Mouse (Mus musculus) forebrain, postnatal 0 days (tissue): ENCODE data around the gene Zdhhc20. TPM values are rescaled to one million over a fixed set of nuclear protein-coding genes. Genes with fewer than 3 reads are reported as not detected.
"Not testable (repeated sequence)": the region's sequence is repeated elsewhere in the genome, so short reads cannot be mapped to it uniquely, and the experiment has no call there.

ENCODE experiments used
- ATAC-seq: fragments of 200-750 bp; cut with Nextera tagmentation; 2 replicates; pipeline ENCODE4 v1.8.0; 2017; ENCODE audit warnings: mild to moderate bottlenecking, moderate library complexity
- DNase-seq: peaks from one replicate; pipeline ENCODE4 v3.0.0-alpha.2; 2015
- H3K27ac ChIP-seq: fragments of 300-500 bp; sonication (generic); 2 replicates; pipeline ENCODE4 v1.5.1; 2014; ENCODE audit warnings: low read depth, mild to moderate bottlenecking, antibody characterized with exemption, low read length, moderate library complexity, mixed read lengths
- H3K27me3 ChIP-seq: fragments of 300-500 bp; sonication (generic); 2 replicates; pipeline ENCODE4 v1.6.1; 2014; ENCODE audit warnings: mild to moderate bottlenecking, low read length, mixed read lengths; ENCODE audit not compliant: insufficient read depth
- H3K36me3 ChIP-seq: fragments of 300-500 bp; sonication (generic); 2 replicates; pipeline ENCODE4 v1.6.1; 2014; ENCODE audit warnings: mild to moderate bottlenecking, moderate library complexity; ENCODE audit not compliant: insufficient read depth
- H3K4me1 ChIP-seq: fragments of 300-500 bp; sonication (generic); 2 replicates; pipeline ENCODE4 v1.6.1; 2014; ENCODE audit warnings: antibody characterized with exemption; ENCODE audit not compliant: insufficient read depth
- H3K4me2 ChIP-seq: fragments of 300-500 bp; sonication (generic); 2 replicates; pipeline ENCODE4 v1.6.1; 2014; ENCODE audit warnings: low read depth, mild to moderate bottlenecking, moderate library complexity
- H3K4me3 ChIP-seq: fragments of 300-500 bp; sonication (generic); 2 replicates; pipeline ENCODE4 v1.5.1; 2014; ENCODE audit warnings: low read depth, low read length, mixed read lengths
- H3K9ac ChIP-seq: fragments of 300-500 bp; sonication (generic); 2 replicates; pipeline ENCODE4 v1.6.1; 2014; ENCODE audit warnings: mild to moderate bottlenecking
- H3K9me3 ChIP-seq: fragments of 300-500 bp; sonication (generic); 2 replicates; pipeline ENCODE4 v1.6.1; 2016; ENCODE audit warnings: low read length
- CTCF ChIP-seq: sonication (generic); IDR thresholded peaks from 2 replicates; pipeline ENCODE4 v1.5.1; 2016; ENCODE audit warnings: antibody characterized with exemption, control low read depth, low read depth
- WGBS: fragments of 180-500 bp; shearing (Covaris S2); extraction: QIAGEN DNeasy Blood & Tissue Kit; methylation state at CpG from one replicate; pipeline ENCODE4 v1.1.7; 2014; 5-methylcytosine and 5-hydroxymethylcytosine counted together
- polyA plus RNA-seq: library from polyadenylated mRNA; unstranded; fragments of >200 nt; fragmentation: Nextera tagmentation; extraction: Ambion mirVana; gene quantifications from 2 replicates; pipeline ENCODE4 v1.2.1, GENCODE M21; 2015
- total RNA-seq: library from RNA; depleted of rRNA; stranded (reverse); fragments of >200 nt; gene quantifications from 2 replicates; pipeline ENCODE4 v1.2.3, GENCODE M21; 2014

The Zdhhc20 gene
- total and polyA plus RNA-seq, 2 experiments from 2014 or later = 31.6 to 35.0 TPM

GRCm38 (mm10) chr14:57910501-57911068, 20.5 kb upstream of the Zdhhc20 start:
- DNase-seq = peak; percentile 92
- Histone ChIP-seq H3K9ac (peak overlapping the region; percentile 58), H3K4me1 (no peaks in the 10 kb centered on the region), H3K27ac (no peak overlapping the region), H3K27me3 (no peaks in the 10 kb centered on the region), H3K4me3 (peak overlapping the region; percentile 27), H3K36me3 (peaks cover 6% of the 10 kb centered on the region; the same call in 1 of the 2 replicates), H3K9me3 (no peaks in the 10 kb centered on the region), H3K4me2 (peak overlapping the region; percentile 50)
- ATAC-seq = peak; percentile 88
- WGBS = 17% methylated on average over 26 of the region's 26 CpGs
- TF ChIP-seq CTCF = peak; percentile 81

GRCm38 (mm10) chr14:57909297-57909696, 19.2 kb upstream of the Zdhhc20 start:
- no peaks in the 10 kb centered on the region for H3K4me1 ChIP-seq
- no peak for ATAC-seq

GRCm38 (mm10) chr14:57908431-57908830, 18.4 kb upstream of the Zdhhc20 start:
- Histone ChIP-seq H3K9ac (no peak overlapping the region), H3K36me3 (no peaks in the 10 kb centered on the region), H3K9me3 (no peaks in the 10 kb centered on the region), H3K27me3 (no peaks in the 10 kb centered on the region), H3K4me3 (no peak overlapping the region), H3K4me1 (no peaks in the 10 kb centered on the region), H3K27ac (no peak overlapping the region), H3K4me2 (no peak overlapping the region)
- WGBS = 73% methylated on average over 2 of the region's 2 CpGs
- ATAC-seq = no peak
- TF ChIP-seq CTCF = no peak
- no peak for DNase-seq

More at GRCm38 (mm10) chr14:57909297-57909696, 19.2 kb upstream of the Zdhhc20 start:
- Histone ChIP-seq H3K9ac (no peak overlapping the region), H3K4me2 (no peak overlapping the region), H3K36me3 (no peaks in the 10 kb centered on the region), H3K4me3 (no peak overlapping the region), H3K9me3 (no peaks in the 10 kb centered on the region), H3K27ac (no peak overlapping the region), H3K27me3 (no peaks in the 10 kb centered on the region)
- 60% methylated on average over 5 of the region's 5 CpGs for WGBS
- TF ChIP-seq CTCF = no peak
- no peak for DNase-seq

GRCm38 (mm10) chr14:57901998-57902397, 11.9 kb upstream of the Zdhhc20 start:
- H3K36me3 ChIP-seq = no peaks in the 10 kb centered on the region
- no peaks in the 10 kb centered on the region for H3K4me1 ChIP-seq
- H3K4me2 ChIP-seq = no peak overlapping the region
- 61% methylated on average over 1 of the region's 1 CpGs for WGBS
- TF ChIP-seq CTCF = no peak
- H3K27me3 ChIP-seq = no peaks in the 10 kb centered on the region
- no peak overlapping the region for H3K4me3 ChIP-seq
- DNase-seq (no peak), ATAC-seq (no peak)
- no peak overlapping the region for H3K9ac ChIP-seq
- H3K9me3 ChIP-seq = no peaks in the 10 kb centered on the region
- H3K27ac ChIP-seq = no peak overlapping the region

- no peaks in the 10 kb centered on the region for H3K27me3 ChIP-seq
- H3K27ac ChIP-seq = no peak overlapping the region
- H3K9me3 ChIP-seq = no peaks in the 10 kb centered on the region
- ATAC-seq = no peak
- no peak overlapping the region for H3K9ac ChIP-seq
- no peak overlapping the region for H3K4me3 ChIP-seq
- no peak overlapping the region for H3K4me2 ChIP-seq
- WGBS = 96% methylated on average over 12 of the region's 12 CpGs
- no peaks in the 10 kb centered on the region for H3K36me3 ChIP-seq
- DNase-seq = no peak
- TF ChIP-seq CTCF = no peak
- H3K4me1 ChIP-seq = no peaks in the 10 kb centered on the region
Measured at GRCm38 (mm10) chr14:57896882-57897281, 6.8 kb upstream of the Zdhhc20 start.

GRCm38 (mm10) chr14:57896088-57896871, 6.2 kb upstream of the Zdhhc20 start:
- ATAC-seq, H3K4me2 ChIP-seq, H3K9ac ChIP-seq, H3K4me1 ChIP-seq, H3K4me3 ChIP-seq, H3K27me3 ChIP-seq, H3K27ac ChIP-seq, H3K36me3 ChIP-seq, H3K9me3 ChIP-seq, DNase-seq: not testable (repeated sequence)
- 65% methylated on average over 8 of the region's 8 CpGs for WGBS

GRCm38 (mm10) chr14:57894346-57894745, 4.3 kb upstream of the Zdhhc20 start:
- 85% methylated on average over 2 of the region's 2 CpGs for whole genome bisulfite sequencing
- Histone ChIP-seq H3K27me3 (no peaks in the 10 kb centered on the region), H3K4me1 (no peaks in the 10 kb centered on the region), H3K4me3 (no peak overlapping the region), H3K9ac (no peak overlapping the region), H3K9me3 (no peaks in the 10 kb centered on the region), H3K36me3 (no peaks in the 10 kb centered on the region), H3K4me2 (no peak overlapping the region), H3K27ac (no peak overlapping the region)
- no peak for TF ChIP-seq CTCF
- ATAC-seq = no peak
- DNase-seq = no peak
